Mouse (Mus musculus): ENCODE measurements at regions not wholly inside any gene's neighbourhood (a gene's known extent, or its start where the extent isn't known, plus 50 kb on each side); places are given as distances from the start of the nearest gene placed in this dataset.

DNA sequence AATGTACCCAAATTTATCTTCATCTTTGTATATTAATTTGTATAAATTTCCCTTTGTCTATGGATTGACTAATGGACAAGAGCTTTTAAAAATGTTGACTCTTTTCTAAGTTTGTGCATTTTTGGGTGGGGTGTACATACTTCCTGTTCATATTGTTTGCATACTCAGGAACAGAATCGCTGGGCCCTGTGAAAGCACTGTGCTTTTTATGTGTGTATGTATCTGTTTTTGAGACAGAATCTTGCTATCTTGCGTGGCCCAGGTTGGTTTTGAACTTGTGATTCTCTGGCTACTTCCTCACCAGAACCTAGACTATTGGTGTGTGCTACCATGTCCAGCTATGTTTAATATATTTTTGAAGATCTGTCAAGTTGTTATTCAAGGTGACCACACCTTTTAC is 78.8 kb upstream of the Caprin1 start:
- Histone ChIP-seq H3K27ac (replicated peaks; ENCODE audit: low read depth, low read length) (no peak overlapping the region), H3K4me3 (replicated peaks; ENCODE audit: low read length) (no peak overlapping the region), H3K4me1 (ENCODE audit: control insufficient read depth, insufficient read depth, low read length) (no peaks in the 10 kb centered on the region), H3K27me3 (ENCODE audit: control insufficient read depth, insufficient read depth, low read length) (no peaks in the 10 kb centered on the region), H3K4me2 (replicated peaks; ENCODE audit: low read depth, low read length, severe bottlenecking) (no peak overlapping the region), H3K9me3 (ENCODE audit: control insufficient read depth, low read length) (no peaks in the 10 kb centered on the region), H3K9ac (ENCODE audit: low read depth, low read length, severe bottlenecking) (no peak overlapping the region), H3K36me3 (ENCODE audit: control insufficient read depth, insufficient read depth, low read length) (no peaks in the 10 kb centered on the region)
- DNase-seq (ENCODE audit: low spot score) (no peak), ATAC-seq (ENCODE audit: low FRiP score, low read depth) (no peak)
- no peak for TF ChIP-seq POLR2A (IDR thresholded peaks at IDR 0.05; ENCODE audit: borderline replicate concordance, extremely low read depth, insufficient read depth, insufficient read length)
- 92% methylated on average over 2 of the region's 2 CpGs for WGBS

DNA sequence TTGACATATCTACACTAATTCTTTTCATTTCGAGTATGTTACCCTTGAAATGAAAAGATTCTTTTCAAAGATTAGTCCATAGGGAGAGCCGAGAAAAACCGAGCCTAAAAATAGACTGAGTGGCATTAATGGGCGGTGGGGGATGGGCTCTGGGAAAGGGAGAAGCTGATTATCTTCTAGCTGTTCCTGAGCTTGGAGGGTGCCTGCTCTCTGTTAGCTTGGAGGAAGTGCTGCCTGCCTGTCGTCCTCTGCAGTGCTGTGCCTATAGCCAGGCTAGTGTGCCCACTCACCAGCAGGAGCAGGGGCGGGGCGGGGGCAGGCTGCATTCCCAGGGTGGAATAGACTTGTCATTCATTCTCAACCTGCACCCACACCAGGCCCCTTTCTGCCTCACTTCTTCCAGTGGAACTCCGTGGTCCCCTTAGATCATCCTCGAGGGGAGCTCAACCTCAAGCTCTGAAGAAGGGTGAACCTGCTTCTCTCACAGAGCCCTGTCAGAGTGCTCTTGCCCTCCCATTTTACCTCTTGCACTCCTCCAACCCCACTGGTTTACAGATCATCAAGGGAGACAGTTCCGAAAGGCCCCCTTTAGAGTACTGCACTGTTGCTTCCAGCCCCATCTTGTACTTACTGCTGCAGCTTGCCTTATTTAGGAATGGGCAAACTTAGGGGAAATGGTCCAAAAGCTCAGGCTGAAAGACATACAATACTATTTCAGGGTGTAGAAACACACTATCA is 76.6 kb upstream of the Lmo2 start:
- Histone ChIP-seq H3K9me3 (ENCODE audit: control insufficient read depth, low read length) (no peaks in the 10 kb centered on the region), H3K27me3 (ENCODE audit: control insufficient read depth, insufficient read depth, low read length) (no peaks in the 10 kb centered on the region), H3K4me3 (replicated peaks; ENCODE audit: low read length) (no peak overlapping the region), H3K36me3 (ENCODE audit: control insufficient read depth, insufficient read depth, low read length) (no peaks in the 10 kb centered on the region), H3K4me1 (ENCODE audit: control insufficient read depth, insufficient read depth, low read length) (no peaks in the 10 kb centered on the region), H3K27ac (replicated peaks; ENCODE audit: low read depth, low read length) (no peak overlapping the region), H3K4me2 (replicated peaks; ENCODE audit: low read depth, low read length, severe bottlenecking) (no peak overlapping the region), H3K9ac (ENCODE audit: low read depth, low read length, severe bottlenecking) (0 out of 2 replicates have a peak overlapping the region, but pooled peaks have one; percentile 16)
- ATAC-seq (ENCODE audit: low FRiP score, low read depth): no peak
- DNase-seq (ENCODE audit: low spot score): no peak
- 30% methylated on average over 10 of the region's 10 CpGs for WGBS
- TF ChIP-seq POLR2A (IDR thresholded peaks at IDR 0.05; ENCODE audit: borderline replicate concordance, extremely low read depth, insufficient read depth, insufficient read length): no peak

DNA sequence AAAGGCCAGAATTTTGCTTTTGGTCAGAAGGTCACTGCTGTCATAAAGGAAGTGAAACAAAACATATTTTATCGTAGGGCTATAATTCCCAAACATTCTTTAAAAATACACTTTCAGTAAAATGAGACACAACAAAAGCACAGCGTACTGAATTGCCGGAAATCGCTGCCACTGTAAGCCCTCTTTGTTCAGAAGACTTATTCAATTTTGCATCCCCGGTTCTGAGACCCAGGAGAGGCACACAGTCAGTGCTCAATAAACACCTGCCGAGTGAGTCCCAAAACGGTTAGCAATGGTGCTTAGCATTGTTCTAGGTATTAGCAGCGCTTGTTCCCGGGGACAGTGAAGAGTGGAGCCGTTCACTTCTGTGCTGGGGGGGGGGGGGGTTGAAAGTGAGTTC is 72.9 kb upstream of the Lmo2 start:
- DNase-seq (ENCODE audit: low spot score): no peak
- WGBS: 68% methylated on average over 10 of the region's 10 CpGs
- ATAC-seq (ENCODE audit: low FRiP score, low read depth): no peak

DNA sequence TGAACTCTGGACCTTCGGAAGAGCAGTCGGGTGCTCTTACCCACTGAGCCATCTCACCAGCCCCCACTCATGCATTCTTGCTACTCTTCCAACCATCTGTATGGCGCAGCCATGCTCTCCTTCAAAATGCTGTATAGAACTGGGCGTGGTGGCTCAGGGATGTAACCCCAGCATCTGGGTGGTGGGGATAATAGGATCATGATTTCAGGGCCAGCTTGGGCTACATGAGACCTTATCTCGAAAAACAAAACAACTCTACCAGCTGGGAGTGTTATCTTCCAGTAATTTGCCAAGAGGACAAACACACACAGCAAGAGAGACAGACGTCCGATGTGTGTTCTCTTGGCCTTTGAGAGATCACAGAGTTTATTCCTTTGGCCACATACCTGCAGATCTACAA is 69.8 kb upstream of the Lmo2 start:
- ATAC-seq (ENCODE audit: low FRiP score, low read depth): no peak
- 95% methylated on average over 7 of the region's 7 CpGs for WGBS
- no peak overlapping the region for H3K9ac ChIP-seq (ENCODE audit: low read depth, low read length, severe bottlenecking)
- no peaks in the 10 kb centered on the region for H3K27me3 ChIP-seq (ENCODE audit: control insufficient read depth, insufficient read depth, low read length)
- H3K27ac ChIP-seq (replicated peaks; ENCODE audit: low read depth, low read length): no peak overlapping the region
- H3K4me2 ChIP-seq (replicated peaks; ENCODE audit: low read depth, low read length, severe bottlenecking): no peak overlapping the region
- no peaks in the 10 kb centered on the region for H3K4me1 ChIP-seq (ENCODE audit: control insufficient read depth, insufficient read depth, low read length)
- H3K36me3 ChIP-seq (ENCODE audit: control insufficient read depth, insufficient read depth, low read length): no peaks in the 10 kb centered on the region
- no peak for DNase-seq (ENCODE audit: low spot score)
- H3K4me3 ChIP-seq (replicated peaks; ENCODE audit: low read length): no peak overlapping the region
- TF ChIP-seq POLR2A (IDR thresholded peaks at IDR 0.05; ENCODE audit: borderline replicate concordance, extremely low read depth, insufficient read depth, insufficient read length): no peak
- H3K9me3 ChIP-seq (ENCODE audit: control insufficient read depth, low read length): no peaks in the 10 kb centered on the region

More for the DNA sequence above, 72.9 kb upstream of the Lmo2 start:
- H3K4me2 ChIP-seq (replicated peaks; ENCODE audit: low read depth, low read length, severe bottlenecking): no peak overlapping the region
- H3K27me3 ChIP-seq (ENCODE audit: control insufficient read depth, insufficient read depth, low read length): no peaks in the 10 kb centered on the region
- no peak overlapping the region for H3K27ac ChIP-seq (replicated peaks; ENCODE audit: low read depth, low read length)
- H3K4me1 ChIP-seq (ENCODE audit: control insufficient read depth, insufficient read depth, low read length): no peaks in the 10 kb centered on the region
- H3K36me3 ChIP-seq (ENCODE audit: control insufficient read depth, insufficient read depth, low read length): no peaks in the 10 kb centered on the region
- H3K4me3 ChIP-seq (replicated peaks; ENCODE audit: low read length): no peak overlapping the region
- H3K9me3 ChIP-seq (ENCODE audit: control insufficient read depth, low read length): no peaks in the 10 kb centered on the region
- no peak overlapping the region for H3K9ac ChIP-seq (ENCODE audit: low read depth, low read length, severe bottlenecking)
- TF ChIP-seq POLR2A (IDR thresholded peaks at IDR 0.05; ENCODE audit: borderline replicate concordance, extremely low read depth, insufficient read depth, insufficient read length): no peak

DNA sequence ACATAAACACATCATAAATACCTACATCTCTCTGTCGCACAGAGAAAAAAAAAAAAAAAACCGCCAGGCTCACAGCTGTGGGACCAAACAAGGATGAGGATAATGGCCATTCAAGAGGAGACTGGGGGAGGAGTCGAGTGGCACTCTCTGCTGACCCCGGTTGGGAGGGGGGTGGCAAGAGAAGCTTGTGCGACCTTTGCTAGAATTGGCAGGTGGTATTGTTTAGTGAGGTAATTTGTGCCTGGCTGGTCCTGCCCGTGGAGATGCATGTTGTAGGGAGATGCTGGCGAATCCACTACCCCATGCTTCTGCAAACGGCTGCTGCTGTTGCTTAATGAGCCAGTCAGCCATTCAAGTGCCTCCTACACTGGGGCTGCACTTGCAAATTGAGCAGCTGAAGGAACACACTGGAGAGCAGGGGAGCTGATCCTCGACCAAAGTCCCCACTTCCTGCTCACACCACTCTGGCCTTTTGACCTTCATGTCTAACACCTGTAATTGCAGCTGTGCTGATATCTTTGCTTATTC is 66.5 kb upstream of the Lmo2 start:
- H3K9ac ChIP-seq (ENCODE audit: low read depth, low read length, severe bottlenecking): no peak overlapping the region
- no peaks in the 10 kb centered on the region for H3K36me3 ChIP-seq (ENCODE audit: control insufficient read depth, insufficient read depth, low read length)
- TF ChIP-seq POLR2A (IDR thresholded peaks at IDR 0.05; ENCODE audit: borderline replicate concordance, extremely low read depth, insufficient read depth, insufficient read length): no peak
- DNase-seq (ENCODE audit: low spot score) (no peak), ATAC-seq (ENCODE audit: low FRiP score, low read depth) (no peak)
- H3K4me1 ChIP-seq (ENCODE audit: control insufficient read depth, insufficient read depth, low read length): no peaks in the 10 kb centered on the region
- H3K27me3 ChIP-seq (ENCODE audit: control insufficient read depth, insufficient read depth, low read length): no peaks in the 10 kb centered on the region
- no peak overlapping the region for H3K4me2 ChIP-seq (replicated peaks; ENCODE audit: low read depth, low read length, severe bottlenecking)
- 9% methylated on average over 9 of the region's 9 CpGs for WGBS
- no peak overlapping the region for H3K27ac ChIP-seq (replicated peaks; ENCODE audit: low read depth, low read length)
- no peaks in the 10 kb centered on the region for H3K9me3 ChIP-seq (ENCODE audit: control insufficient read depth, low read length)
- H3K4me3 ChIP-seq (replicated peaks; ENCODE audit: low read length): no peak overlapping the region

All from limb, embryonic 14.5 days (tissue).